Mouse (Mus musculus): ENCODE measurements around the gene Rnf217. TPM values are rescaled to one million over a fixed set of nuclear protein-coding genes. Genes with fewer than 3 reads are reported as not detected.

Gene Rnf217
- polyA plus RNA-seq, 2 experiments = 0.18 to 0.20 TPM

GRCm38 (mm10) chr10:31525705-31526104 lies 83.3 kb downstream of the Rnf217 start:
- Histone ChIP-seq H3K27me3 (ENCODE audit: control insufficient read depth, insufficient read depth, low read length) (no peaks in the 10 kb centered on the region), H3K27ac (no peak overlapping the region), H3K4me2 (ENCODE audit: low read depth) (no peak overlapping the region), H3K9ac (replicated peaks) (no peak overlapping the region), H3K9me3 (ENCODE audit: control insufficient read depth, low read length) (no peaks in the 10 kb centered on the region), H3K4me1 (replicated peaks; ENCODE audit: control insufficient read depth in 2 of 2, insufficient read depth in 2 of 2, low read length in 1 of 2) (no peaks in the 10 kb centered on the region), H3K4me3 (ENCODE audit: insufficient read depth in 1 of 2, low read depth in 2 of 2, low read length in 2 of 2) (no peak overlapping the region), H3K36me3 (replicated peaks; ENCODE audit: control insufficient read depth, insufficient read depth, low read depth) (no peaks in the 10 kb centered on the region)
- 45% methylated on average over 3 of the region's 3 CpGs for WGBS (ENCODE audit: insufficient replicate concordance)
- ATAC-seq (ENCODE audit: insufficient read depth) = no peak
- DNase-seq (ENCODE audit: low read depth in 3 of 3, low spot score in 3 of 3) = no peak
- TF ChIP-seq EP300 (IDR thresholded peaks at IDR 0.05; ENCODE audit: low read depth) = no peak
- TF ChIP-seq CTCF (IDR thresholded peaks at IDR 0.05; ENCODE audit: low read depth) = no peak

DNA sequence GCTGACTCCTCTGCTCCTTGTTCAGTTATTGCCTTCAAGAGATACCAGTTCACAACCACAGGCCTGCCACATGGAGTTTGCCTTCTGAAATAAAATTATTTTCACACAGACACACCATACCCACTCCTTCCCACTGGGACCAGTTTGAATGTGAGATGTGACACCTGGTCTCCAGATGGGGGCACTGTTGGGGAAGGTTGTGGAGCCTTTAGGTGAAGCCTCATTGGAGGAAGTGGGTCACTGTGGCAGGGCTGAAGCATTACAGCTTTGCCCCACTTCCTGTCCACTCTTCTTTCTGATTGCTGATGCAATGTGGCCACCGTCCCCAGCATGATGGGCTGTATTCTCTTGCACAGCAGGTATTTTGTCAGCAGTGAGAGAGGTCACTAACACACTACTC lies 89.6 kb downstream of the Rnf217 start:
- ATAC-seq (ENCODE audit: insufficient read depth) = no peak
- Histone ChIP-seq H3K4me1 (replicated peaks; ENCODE audit: control insufficient read depth in 2 of 2, insufficient read depth in 2 of 2, low read length in 1 of 2) (no peaks in the 10 kb centered on the region), H3K27ac (no peak overlapping the region), H3K4me3 (ENCODE audit: insufficient read depth in 1 of 2, low read depth in 2 of 2, low read length in 2 of 2) (no peak overlapping the region), H3K9ac (replicated peaks) (no peak overlapping the region), H3K27me3 (ENCODE audit: control insufficient read depth, insufficient read depth, low read length) (no peaks in the 10 kb centered on the region), H3K4me2 (ENCODE audit: low read depth) (no peak overlapping the region), H3K36me3 (replicated peaks; ENCODE audit: control insufficient read depth, insufficient read depth, low read depth) (no peaks in the 10 kb centered on the region), H3K9me3 (ENCODE audit: control insufficient read depth, low read length) (no peaks in the 10 kb centered on the region)
- peak; percentile 49 for TF ChIP-seq CTCF (IDR thresholded peaks at IDR 0.05; ENCODE audit: low read depth)
- no peak for TF ChIP-seq EP300 (IDR thresholded peaks at IDR 0.05; ENCODE audit: low read depth)
- 24% methylated on average over 1 of the region's 1 CpGs for WGBS (ENCODE audit: insufficient replicate concordance)
- DNase-seq (ENCODE audit: low read depth in 3 of 3, low spot score in 3 of 3) = no peak

- H3K4me2 ChIP-seq (ENCODE audit: low read depth) = no peak overlapping the region
- no peak for DNase-seq (ENCODE audit: low read depth in 3 of 3, low spot score in 3 of 3)
- no peaks in the 10 kb centered on the region for H3K27me3 ChIP-seq (ENCODE audit: control insufficient read depth, insufficient read depth, low read length)
- no peaks in the 10 kb centered on the region for H3K4me1 ChIP-seq (replicated peaks; ENCODE audit: control insufficient read depth in 2 of 2, insufficient read depth in 2 of 2, low read length in 1 of 2)
- no peak overlapping the region for H3K9ac ChIP-seq (replicated peaks)
- H3K36me3 ChIP-seq (replicated peaks; ENCODE audit: control insufficient read depth, insufficient read depth, low read depth) = no peaks in the 10 kb centered on the region
- H3K27ac ChIP-seq = no peak overlapping the region
- ATAC-seq (ENCODE audit: insufficient read depth) = no peak
- TF ChIP-seq CTCF (IDR thresholded peaks at IDR 0.05; ENCODE audit: low read depth) = no peak
- no peak for TF ChIP-seq EP300 (IDR thresholded peaks at IDR 0.05; ENCODE audit: low read depth)
- no peaks in the 10 kb centered on the region for H3K9me3 ChIP-seq (ENCODE audit: control insufficient read depth, low read length)
- 69% methylated on average over 4 of the region's 4 CpGs for WGBS (ENCODE audit: insufficient replicate concordance)
- no peak overlapping the region for H3K4me3 ChIP-seq (ENCODE audit: insufficient read depth in 1 of 2, low read depth in 2 of 2, low read length in 2 of 2)
Observed at GRCm38 (mm10) chr10:31518210-31518609, 90.8 kb downstream of the Rnf217 start.

DNA sequence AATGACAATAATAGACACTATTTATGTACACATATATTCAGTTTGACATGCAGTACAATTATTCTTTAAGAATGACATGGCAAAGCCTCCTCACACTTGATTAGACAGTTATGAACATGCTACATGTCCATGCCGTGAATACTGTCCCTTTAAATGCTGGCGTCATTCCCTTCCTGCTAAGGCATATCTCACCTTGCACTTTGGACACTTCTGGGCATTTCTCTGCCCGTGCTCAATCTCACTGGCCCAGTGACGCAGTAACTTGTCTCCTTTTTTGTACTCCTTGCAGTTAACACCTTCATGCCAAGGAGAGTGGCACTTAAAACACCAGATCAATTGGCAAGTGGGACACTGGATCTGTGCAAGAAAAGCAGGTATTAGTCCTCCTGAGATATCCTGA lies 91.8 kb downstream of the Rnf217 start:
- Histone ChIP-seq H3K9me3 (ENCODE audit: control insufficient read depth, low read length) (no peaks in the 10 kb centered on the region), H3K4me3 (ENCODE audit: insufficient read depth in 1 of 2, low read depth in 2 of 2, low read length in 2 of 2) (no peak overlapping the region), H3K4me1 (replicated peaks; ENCODE audit: control insufficient read depth in 2 of 2, insufficient read depth in 2 of 2, low read length in 1 of 2) (no peaks in the 10 kb centered on the region), H3K27ac (no peak overlapping the region), H3K36me3 (replicated peaks; ENCODE audit: control insufficient read depth, insufficient read depth, low read depth) (no peaks in the 10 kb centered on the region), H3K27me3 (ENCODE audit: control insufficient read depth, insufficient read depth, low read length) (no peaks in the 10 kb centered on the region), H3K9ac (replicated peaks) (no peak overlapping the region), H3K4me2 (ENCODE audit: low read depth) (no peak overlapping the region)
- ATAC-seq (ENCODE audit: insufficient read depth) (no peak), DNase-seq (ENCODE audit: low read depth in 3 of 3, low spot score in 3 of 3) (no peak)
- WGBS (ENCODE audit: insufficient replicate concordance) = 48% methylated on average over 4 of the region's 4 CpGs
- TF ChIP-seq EP300 (IDR thresholded peaks at IDR 0.05; ENCODE audit: low read depth) (no peak), CTCF (IDR thresholded peaks at IDR 0.05; ENCODE audit: low read depth) (no peak)

GRCm38 (mm10) chr10:31515897-31516296 lies 93.1 kb downstream of the Rnf217 start:
- H3K36me3 ChIP-seq (replicated peaks; ENCODE audit: control insufficient read depth, insufficient read depth, low read depth) = no peaks in the 10 kb centered on the region
- no peaks in the 10 kb centered on the region for H3K27me3 ChIP-seq (ENCODE audit: control insufficient read depth, insufficient read depth, low read length)
- 74% methylated on average over 1 of the region's 1 CpGs for WGBS (ENCODE audit: insufficient replicate concordance)
- no peak for TF ChIP-seq CTCF (IDR thresholded peaks at IDR 0.05; ENCODE audit: low read depth)
- no peak for TF ChIP-seq EP300 (IDR thresholded peaks at IDR 0.05; ENCODE audit: low read depth)
- H3K4me1 ChIP-seq (replicated peaks; ENCODE audit: control insufficient read depth in 2 of 2, insufficient read depth in 2 of 2, low read length in 1 of 2) = no peaks in the 10 kb centered on the region
- ATAC-seq (ENCODE audit: insufficient read depth) (no peak), DNase-seq (ENCODE audit: low read depth in 3 of 3, low spot score in 3 of 3) (no peak)
- no peak overlapping the region for H3K4me2 ChIP-seq (ENCODE audit: low read depth)
- no peak overlapping the region for H3K27ac ChIP-seq
- H3K9ac ChIP-seq (replicated peaks) = no peak overlapping the region
- H3K9me3 ChIP-seq (ENCODE audit: control insufficient read depth, low read length) = no peaks in the 10 kb centered on the region
- no peak overlapping the region for H3K4me3 ChIP-seq (ENCODE audit: insufficient read depth in 1 of 2, low read depth in 2 of 2, low read length in 2 of 2)
